Mouse (Mus musculus) left cerebral cortex, postnatal 4 days (tissue): ENCODE measurements around the gene Pygo1. TPM values are rescaled to one million over a fixed set of nuclear protein-coding genes. Genes with fewer than 3 reads are reported as not detected.
A peak's percentile ranks its signal among the peaks of the same experiment; 100 is the strongest.

Experiments used
- DNase-seq: peaks from one replicate; pipeline ENCODE4 v3.0.0-alpha.2; 2022
- intact Hi-C: fragments of 180-260 bp; cut with DNase I; formaldehyde crosslinking; loops from one replicate; pipeline ENCODE4 v1.15.1; 2025
- total RNA-seq, 2 experiments: library from RNA; stranded (reverse); gene quantifications; 2 replicates each; pipeline ENCODE4 v1.2.3; 2021

The Pygo1 gene
- total RNA-seq, 2 experiments from 2014 or later, result 26.1 to 26.2 TPM

GRCm38 (mm10) chr9:72931166-72931790 is 5.8 kb downstream of the Pygo1 start:
- intact Hi-C loops, result no loop called here

GRCm38 (mm10) chr9:72935309-72935708 is 9.9 kb downstream of the Pygo1 start:
- DNase-seq, result no peak
- intact Hi-C loops, result no loop called here

More at GRCm38 (mm10) chr9:72931166-72931790, 5.8 kb downstream of the Pygo1 start:
- DNase-seq, result no peak

GRCm38 (mm10) chr9:72936301-72936700 is 10.9 kb downstream of the Pygo1 start:
- intact Hi-C loops, result no loop called here
- DNase-seq, result no peak

- no peak for DNase-seq
- intact Hi-C loops, result no loop called here
Measured at GRCm38 (mm10) chr9:72943424-72943823, 18.0 kb downstream of the Pygo1 start.

- intact Hi-C loops, result no loop called here
- DNase-seq, result no peak
Measured at GRCm38 (mm10) chr9:72944286-72944685, 18.8 kb downstream of the Pygo1 start.

- intact Hi-C loops, result no loop called here
- DNase-seq, result no peak
Measured at GRCm38 (mm10) chr9:72947010-72947409, 21.6 kb downstream of the Pygo1 start.

- intact Hi-C loops, result no loop called here
Measured at GRCm38 (mm10) chr9:72949572-72949971, 24.1 kb downstream of the Pygo1 start.

GRCm38 (mm10) chr9:72954746-72955145 is 29.3 kb downstream of the Pygo1 start:
- peak; percentile 16 for DNase-seq
- intact Hi-C loops, result loop anchor here (5.0 kb wide), 1 partner anchor 62 kb away; no protein-coding TSS in a partner anchor

More at GRCm38 (mm10) chr9:72949572-72949971, 24.1 kb downstream of the Pygo1 start:
- no peak for DNase-seq

- peak; percentile 37 for DNase-seq
- intact Hi-C loops, result loop anchor here (5.0 kb wide), 1 partner anchor 63 kb away; no protein-coding TSS in a partner anchor
Measured at GRCm38 (mm10) chr9:72955546-72955945, 30.1 kb downstream of the Pygo1 start.

- intact Hi-C loops, result loop anchor here (5.0 kb wide), 1 partner anchor 66 kb away; no protein-coding TSS in a partner anchor
- DNase-seq, result peak; percentile 80
Measured at GRCm38 (mm10) chr9:72958521-72959450, 33.3 kb downstream of the Pygo1 start, which contains the start of the genes Dyx1c1 and Gm44503. Gene Dyx1c1, plus strand, starts transcription at chr9:72958785. Gene Gm44503, plus strand, starts transcription at chr9:72958852.

- DNase-seq, result no peak
- intact Hi-C loops, result no loop called here
Measured at GRCm38 (mm10) chr9:72961346-72961745, 35.9 kb downstream of the Pygo1 start.

- intact Hi-C loops, result no loop called here
- DNase-seq, result no peak
Measured at GRCm38 (mm10) chr9:72961959-72962358, 36.5 kb downstream of the Pygo1 start.

GRCm38 (mm10) chr9:72968349-72969061 is 43.1 kb downstream of the Pygo1 start:
- DNase-seq, result peak; percentile 32
- intact Hi-C loops, result no loop called here

GRCm38 (mm10) chr9:72969874-72970273 is 44.4 kb downstream of the Pygo1 start:
- intact Hi-C loops, result no loop called here
- no peak for DNase-seq

GRCm38 (mm10) chr9:72972435-72972834 is 47.0 kb downstream of the Pygo1 start:
- intact Hi-C loops, result no loop called here
- no peak for DNase-seq

- DNase-seq, result no peak
- intact Hi-C loops, result no loop called here
Measured at GRCm38 (mm10) chr9:72972984-72973383, 47.5 kb downstream of the Pygo1 start.

- intact Hi-C loops, result no loop called here
- DNase-seq, result no peak
Measured at GRCm38 (mm10) chr9:72974734-72975133, 49.3 kb downstream of the Pygo1 start.

GRCm38 (mm10) chr9:72975242-72975641 is 49.8 kb downstream of the Pygo1 start:
- intact Hi-C loops, result no loop called here

GRCm38 (mm10) chr9:72983066-72983465 is 57.6 kb downstream of the Pygo1 start:
- no peak for DNase-seq

More at GRCm38 (mm10) chr9:72975242-72975641, 49.8 kb downstream of the Pygo1 start:
- DNase-seq, result no peak

More at GRCm38 (mm10) chr9:72983066-72983465, 57.6 kb downstream of the Pygo1 start:
- intact Hi-C loops, result no loop called here
